Mouse (Mus musculus) hindlimb bud, embryonic 11.5 days (tissue): ENCODE measurements around the gene Gm2115.

Experiments used
- DNase-seq: peaks from one replicate; pipeline ENCODE4 v3.0.0-alpha.2; 2012; ENCODE audit warnings: low read depth, low spot score; ENCODE audit errors: extremely low spot score

The Gm2115 gene

GRCm38 (mm10) chr7:84585086-84585485 lies 56.3 kb downstream of the Gm2115 start:
- no peak for DNase-seq

GRCm38 (mm10) chr7:84586360-84587100 lies 57.8 kb downstream of the Gm2115 start:
- no peak for DNase-seq

- DNase-seq = no peak
Observed at GRCm38 (mm10) chr7:84587101-84587783, 58.5 kb downstream of the Gm2115 start.

- no peak for DNase-seq
Observed at GRCm38 (mm10) chr7:84590622-84591021, 61.9 kb downstream of the Gm2115 start.

DNA sequence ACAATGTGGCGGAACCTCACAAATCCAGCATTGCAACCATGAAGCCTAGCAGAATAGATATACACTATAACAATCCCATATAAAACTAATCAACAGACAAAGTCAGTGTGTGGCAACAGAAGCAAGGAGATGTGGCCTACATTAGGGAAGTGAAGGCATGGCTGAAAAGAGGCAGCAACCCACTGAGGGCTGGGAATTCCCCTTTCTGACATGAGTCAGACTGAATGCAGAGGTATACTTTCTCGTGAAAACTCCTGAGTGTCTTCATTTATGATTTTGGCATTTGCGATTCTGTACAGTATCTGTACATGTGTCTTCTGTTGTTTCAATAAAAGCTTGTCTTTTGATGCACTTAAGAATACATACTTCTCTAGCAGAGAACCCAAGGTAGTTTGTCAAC lies 62.6 kb downstream of the Gm2115 start:
- DNase-seq = no peak

GRCm38 (mm10) chr7:84594087-84594916 lies 65.5 kb downstream of the Gm2115 start:
- peak; percentile 77 for DNase-seq

GRCm38 (mm10) chr7:84594917-84595303 lies 66.2 kb downstream of the Gm2115 start:
- DNase-seq = no peak

- DNase-seq = no peak
Observed at GRCm38 (mm10) chr7:84596002-84596401, 67.2 kb downstream of the Gm2115 start.

- no peak for DNase-seq
Observed at GRCm38 (mm10) chr7:84596633-84597032, 67.9 kb downstream of the Gm2115 start.

GRCm38 (mm10) chr7:84600631-84601030 lies 71.9 kb downstream of the Gm2115 start:
- DNase-seq = no peak

DNA sequence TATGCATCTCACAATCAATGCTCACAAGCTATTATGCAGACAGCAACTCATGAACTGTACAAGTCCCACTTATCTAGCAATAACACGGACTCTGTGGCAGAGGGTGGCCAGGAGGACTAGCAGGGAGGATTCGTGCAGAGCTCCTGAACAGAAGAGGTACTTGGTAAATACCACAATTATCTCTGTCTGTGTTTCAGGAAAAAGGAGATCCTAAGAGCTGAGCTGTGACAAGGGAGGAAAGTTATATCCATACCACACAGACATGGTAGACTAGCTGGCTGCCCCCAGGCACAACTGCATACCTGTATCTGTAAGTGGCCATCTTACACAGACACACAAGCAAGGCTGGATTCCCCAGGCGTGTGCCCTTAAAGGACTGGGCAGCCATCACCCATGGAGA lies 72.6 kb downstream of the Gm2115 start:
- no peak for DNase-seq

GRCm38 (mm10) chr7:84604501-84604900 lies 75.7 kb downstream of the Gm2115 start:
- DNase-seq = no peak

DNA sequence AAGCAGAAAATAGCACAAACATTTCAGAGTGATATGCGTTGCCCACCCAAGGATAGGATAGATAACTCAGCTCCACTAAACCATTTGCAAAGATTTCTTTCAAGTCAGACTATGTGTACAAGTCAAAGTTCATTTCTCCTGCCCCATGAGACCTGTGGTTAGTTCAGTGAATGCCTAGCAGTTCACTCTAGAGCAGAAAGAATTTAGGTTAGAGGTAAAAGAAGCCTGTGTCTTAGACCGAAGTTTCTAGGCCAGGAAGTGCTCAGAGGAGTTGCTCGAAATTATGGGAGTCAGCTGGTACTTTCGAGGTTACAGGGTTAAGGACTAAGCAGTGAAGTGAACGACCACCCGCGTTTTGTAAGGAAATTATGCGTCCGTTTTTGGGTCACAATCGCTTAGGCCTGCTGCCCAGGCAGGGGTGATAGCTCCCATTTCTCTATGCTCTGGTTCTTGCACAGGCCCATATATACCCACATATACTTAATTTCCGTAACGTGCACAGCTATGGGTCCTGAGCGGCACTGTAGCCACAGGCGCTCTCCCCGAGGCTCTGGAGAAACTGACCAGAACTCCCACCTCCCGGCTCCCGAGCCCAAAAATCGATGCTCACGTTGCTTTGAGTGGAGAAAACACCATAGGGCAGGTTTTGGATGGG lies 76.4 kb downstream of the Gm2115 start:
- no peak for DNase-seq

DNA sequence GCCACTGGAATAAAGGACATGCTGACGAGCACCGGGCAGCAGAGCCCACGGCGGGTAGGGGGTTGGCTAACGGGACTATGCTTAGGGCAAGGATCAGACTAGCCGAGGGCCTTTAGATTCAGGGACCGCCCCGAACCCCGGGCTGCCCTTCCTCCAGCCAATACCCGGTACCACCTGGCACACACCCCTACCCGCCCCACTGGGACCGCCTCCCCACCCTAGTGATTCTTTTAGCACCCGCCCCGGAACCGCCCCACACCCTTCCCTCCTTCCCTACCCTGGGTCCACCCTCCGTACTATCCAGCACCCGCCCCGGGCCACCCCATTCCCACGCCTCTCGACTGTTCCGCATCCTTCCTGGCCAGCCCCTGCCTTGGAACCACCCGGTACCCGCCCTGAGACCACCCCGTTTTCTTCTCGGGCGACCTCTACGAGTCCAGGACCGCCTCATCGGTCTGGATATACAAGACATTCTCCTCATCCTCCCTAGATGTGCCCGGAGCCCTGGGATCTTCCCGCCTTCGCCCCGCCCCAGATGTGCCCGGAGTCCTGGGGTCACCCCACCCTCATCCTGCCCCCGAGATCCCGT lies 77.0 kb downstream of the Gm2115 start:
- no peak for DNase-seq

- DNase-seq = no peak
Observed at GRCm38 (mm10) chr7:84606293-84606749, 77.6 kb downstream of the Gm2115 start, which contains the start of gene Fah. Fah (minus strand) TSS chr7:84606722.

GRCm38 (mm10) chr7:84611609-84612008 lies 82.9 kb downstream of the Gm2115 start:
- DNase-seq = no peak

GRCm38 (mm10) chr7:84612445-84612844 lies 83.7 kb downstream of the Gm2115 start:
- no peak for DNase-seq

GRCm38 (mm10) chr7:84618951-84619350 lies 90.2 kb downstream of the Gm2115 start:
- DNase-seq = no peak

- DNase-seq = no peak
Observed at GRCm38 (mm10) chr7:84620956-84621355, 92.2 kb downstream of the Gm2115 start.

- no peak for DNase-seq
Observed at GRCm38 (mm10) chr7:84623718-84624117, 95.0 kb downstream of the Gm2115 start.

DNA sequence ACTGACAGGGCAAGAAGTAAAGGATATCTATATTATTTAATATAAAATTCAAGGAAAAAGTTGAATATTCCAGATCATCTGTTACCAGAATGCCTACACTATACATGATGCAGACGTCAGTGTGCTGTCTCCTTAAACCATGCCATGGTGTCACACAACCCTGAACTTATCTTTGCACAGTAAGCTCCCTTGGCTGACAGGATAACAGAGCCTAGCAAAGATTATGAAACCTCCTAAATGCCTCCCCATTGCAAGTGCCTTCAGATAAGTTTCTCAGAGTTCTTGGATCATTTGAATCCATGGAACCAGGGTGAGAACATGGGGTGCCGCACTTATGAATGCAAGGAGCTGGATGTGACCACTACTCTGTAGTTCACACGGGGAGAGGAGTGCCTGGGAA lies 103.1 kb downstream of the Gm2115 start:
- DNase-seq = no peak
